Comparison of ENCODE assay signal across 19 mouse cellular contexts in the genomic region with DNA sequence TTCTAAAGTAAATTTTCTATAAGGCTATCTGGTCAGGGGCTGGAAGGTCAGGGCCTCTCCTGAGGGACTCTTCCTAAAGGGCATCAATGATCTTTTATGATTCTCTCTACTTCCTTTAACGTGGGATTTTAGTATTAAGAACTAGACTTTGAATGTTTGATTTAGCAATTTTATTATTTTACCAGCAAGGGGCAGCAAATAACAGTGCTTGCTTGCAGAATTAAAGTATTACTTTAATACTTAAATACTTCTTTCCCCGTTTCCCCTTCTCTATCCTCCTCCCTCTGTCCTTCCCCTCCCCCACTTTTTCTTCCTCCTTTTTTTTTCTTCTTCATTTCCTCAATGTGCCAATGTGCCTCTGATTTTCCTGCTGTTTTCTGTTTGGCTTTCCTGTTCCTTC. TPM values are rescaled to one million over a fixed set of nuclear protein-coding genes. Genes with fewer than 3 reads are reported as not detected.
DNase-seq lines count a peak whose midpoint lies in the region; ATAC-seq and TF ChIP-seq lines count a peak whose summit lies in the region.
"Had no signal": no experiment of that assay in that cellular context is flagged by ENCODE, and none has a peak within 500 bp of the region (broad histone marks: within the 10 kb centered on the region; RNA-seq: fewer than 3 reads in every experiment).

No protein-coding gene starts in this region.

- no peaks in the 10 kb centered on the region for H3K27me3 ChIP-seq in embryonic facial prominence, embryonic 14.5 days (replicated peaks; ENCODE audit: control insufficient read depth, insufficient read depth, low read length)
- H3K27me3 ChIP-seq in embryonic facial prominence, embryonic 10.5 days (replicated peaks; ENCODE audit: low read depth, poor library complexity, severe bottlenecking), result no peaks in the 10 kb centered on the region
- H3K27me3 ChIP-seq in kidney, postnatal 0 days (ENCODE audit: insufficient read depth, low read length), result no peaks in the 10 kb centered on the region
- H3K27me3 ChIP-seq: embryonic facial prominence, embryonic 15.5 days; forebrain, embryonic 12.5 days; heart, embryonic 13.5 days; limb, embryonic 12.5 days had no signal

- no peaks in the 10 kb centered on the region for H3K9me3 ChIP-seq in embryonic facial prominence, embryonic 14.5 days (ENCODE audit: control insufficient read depth, low read length)
- no peaks in the 10 kb centered on the region for H3K9me3 ChIP-seq in embryonic facial prominence, embryonic 10.5 days
- no peaks in the 10 kb centered on the region for H3K9me3 ChIP-seq in kidney, postnatal 0 days (replicated peaks; ENCODE audit: low read length)
- H3K9me3 ChIP-seq: embryonic facial prominence, embryonic 15.5 days; forebrain, embryonic 12.5 days; heart, embryonic 13.5 days; limb, embryonic 12.5 days had no signal

- no peak overlapping the region for H3K27ac ChIP-seq in embryonic facial prominence, embryonic 14.5 days (replicated peaks; ENCODE audit: low read depth, low read length)
- H3K27ac ChIP-seq in embryonic facial prominence, embryonic 10.5 days (replicated peaks), result no peak overlapping the region
- H3K27ac ChIP-seq in kidney, postnatal 0 days, result no peak overlapping the region
- H3K27ac ChIP-seq: embryonic facial prominence, embryonic 15.5 days; forebrain, embryonic 12.5 days; heart, embryonic 13.5 days; limb, embryonic 12.5 days had no signal

- no peaks in the 10 kb centered on the region for H3K4me1 ChIP-seq in embryonic facial prominence, embryonic 14.5 days (ENCODE audit: control insufficient read depth, insufficient read depth, low read length)
- H3K4me1 ChIP-seq in embryonic facial prominence, embryonic 10.5 days, result no peaks in the 10 kb centered on the region
- no peaks in the 10 kb centered on the region for H3K4me1 ChIP-seq in kidney, postnatal 0 days (replicated peaks; ENCODE audit: insufficient read depth, low read length)
- H3K4me1 ChIP-seq: embryonic facial prominence, embryonic 15.5 days; forebrain, embryonic 12.5 days; heart, embryonic 13.5 days; limb, embryonic 12.5 days had no signal

- DNase-seq in embryonic facial prominence, embryonic 14.5 days (ENCODE audit: low spot score), result peak; percentile 22
- no peak for DNase-seq in embryonic facial prominence, embryonic 10.5 days (ENCODE audit: low spot score)
- DNase-seq in kidney, postnatal 0 days (ENCODE audit: low spot score), result peak; percentile 40
- no peak for DNase-seq in kidney, postnatal 14 days
- DNase-seq in 3T3-L1 (ENCODE audit: low read depth, low spot score), result peak; percentile 54
- DNase-seq in adipocyte (ENCODE audit: low spot score), result peak; percentile 28
- DNase-seq in cerebellum, postnatal 10 days, result no peak
- no peak for DNase-seq in cerebellum, adult 11 months
- DNase-seq: adrenal gland, postnatal 10 days; cerebellum, adult 9-10 months; heart, postnatal 4 days; lung, postnatal 4 days; thymus, postnatal 4 days had no signal

- no peak overlapping the region for H3K4me2 ChIP-seq in embryonic facial prominence, embryonic 14.5 days (ENCODE audit: low read depth, low read length)
- H3K4me2 ChIP-seq in kidney, postnatal 0 days (ENCODE audit: low read length), result no peak overlapping the region
- H3K4me2 ChIP-seq: embryonic facial prominence, embryonic 15.5 days; forebrain, embryonic 12.5 days; heart, embryonic 13.5 days; limb, embryonic 12.5 days; midbrain, embryonic 11.5 days had no signal

- WGBS in embryonic facial prominence, embryonic 14.5 days, result 40% methylated on average over 2 of the region's 2 CpGs
- 68% methylated on average over 2 of the region's 2 CpGs for WGBS in embryonic facial prominence, embryonic 10.5 days
- 32% methylated on average over 2 of the region's 2 CpGs for WGBS in kidney, postnatal 0 days

- no peak for ATAC-seq in embryonic facial prominence, embryonic 14.5 days (ENCODE audit: low read depth)
- no peak for ATAC-seq in kidney, postnatal 0 days (replicated peaks; ENCODE audit: low FRiP score, low read depth)
- ATAC-seq: inflammation-experienced regulatory T-cells, adult 6 months had no signal

- no peaks in the 10 kb centered on the region for H3K36me3 ChIP-seq in embryonic facial prominence, embryonic 14.5 days (ENCODE audit: control insufficient read depth, insufficient read depth, low read length)
- no peaks in the 10 kb centered on the region for H3K36me3 ChIP-seq in embryonic facial prominence, embryonic 10.5 days (replicated peaks)
- H3K36me3 ChIP-seq in kidney, postnatal 0 days (ENCODE audit: insufficient read depth, low read length), result no peaks in the 10 kb centered on the region
- H3K36me3 ChIP-seq: embryonic facial prominence, embryonic 15.5 days; forebrain, embryonic 12.5 days; heart, embryonic 13.5 days; limb, embryonic 12.5 days had no signal

- H3K9ac ChIP-seq in embryonic facial prominence, embryonic 14.5 days (ENCODE audit: low read depth, low read length), result no peak overlapping the region
- no peak overlapping the region for H3K9ac ChIP-seq in kidney, postnatal 0 days (ENCODE audit: low read depth, low read length)
- H3K9ac ChIP-seq: embryonic facial prominence, embryonic 15.5 days; forebrain, embryonic 12.5 days; heart, embryonic 13.5 days; limb, embryonic 12.5 days had no signal

- TF ChIP-seq CTCF in kidney, postnatal 0 days (IDR thresholded peaks at IDR 0.05; ENCODE audit: low read depth), result peak; percentile 53; the same call in 1 of the 2 replicates

- no peak overlapping the region for H3K4me3 ChIP-seq in embryonic facial prominence, embryonic 14.5 days (ENCODE audit: low read depth, low read length)
- H3K4me3 ChIP-seq in embryonic facial prominence, embryonic 10.5 days, result no peak overlapping the region
- H3K4me3 ChIP-seq in kidney, postnatal 0 days (replicated peaks; ENCODE audit: low read depth, low read length), result no peak overlapping the region
- H3K4me3 ChIP-seq: embryonic facial prominence, embryonic 15.5 days; forebrain, embryonic 12.5 days; heart, embryonic 13.5 days; limb, embryonic 12.5 days had no signal

RNA-seq across cellular contexts. Expression of a gene that starts 51.5 kb away (rescaled TPM):
- 91.3 and 94.2 TPM in 2 replicates for polyA plus RNA-seq in embryonic facial prominence, embryonic 14.5 days (2014; fragmentation: Nextera tagmentation; extraction: Ambion mirVana)
- polyA plus RNA-seq in embryonic facial prominence, embryonic 10.5 days (2016; fragmentation: Nextera tagmentation; extraction: Ambion mirVana), result 87.4 and 88.4 TPM in 2 replicates
- polyA plus RNA-seq in kidney, postnatal 0 days (2015; fragmentation: Nextera tagmentation; extraction: Ambion mirVana), result 64.2 and 66.4 TPM in 2 replicates

RNA-seq across cellular contexts. Expression of a gene that starts 51.9 kb away (rescaled TPM):
- polyA plus RNA-seq in embryonic facial prominence, embryonic 14.5 days (2014; fragmentation: Nextera tagmentation; extraction: Ambion mirVana), result 7.2 and 7.7 TPM in 2 replicates
- 5.9 and 6.6 TPM in 2 replicates for polyA plus RNA-seq in embryonic facial prominence, embryonic 10.5 days (2016; fragmentation: Nextera tagmentation; extraction: Ambion mirVana)
- 5.1 TPM in 2 replicates for polyA plus RNA-seq in kidney, postnatal 0 days (2015; fragmentation: Nextera tagmentation; extraction: Ambion mirVana)

Comparison
In these comparisons a context has a peak if more than half of its experiments do, and no peak if none do; other contexts are left out.
1. DNase-seq: peak in embryonic facial prominence, embryonic 14.5 days (single experiment), kidney, postnatal 0 days (single experiment), 3T3-L1 (single experiment) and adipocyte (single experiment); none in embryonic facial prominence, embryonic 10.5 days (single experiment), kidney, postnatal 14 days (single experiment), cerebellum, postnatal 10 days (0 of 2) and cerebellum, adult 11 months (single experiment).